Mouse (Mus musculus) stomach, postnatal 0 days (tissue): ENCODE measurements at regions not wholly inside any gene's neighbourhood (a gene's known extent, or its start where the extent isn't known, plus 50 kb on each side); places are given as distances from the start of the nearest gene placed in this dataset.

Source experiments
- ATAC-seq: fragments of 200-750 bp; cut with Nextera tagmentation; 2 replicates; pipeline ENCODE4 v1.8.0; 2017; ENCODE audit not compliant: low FRiP score, low TSS enrichment
- DNase-seq: peaks from one replicate; pipeline ENCODE4 v3.0.0-alpha.2; 2016; ENCODE audit warnings: low spot score
- H3K27ac ChIP-seq: fragments of 300-500 bp; sonication (generic); replicated peaks from 2 replicates; pipeline ENCODE4 v1.5.1; 2014; ENCODE audit warnings: mild to moderate bottlenecking, control low read depth
- H3K27me3 ChIP-seq: fragments of 300-500 bp; sonication (generic); 2 replicates; pipeline ENCODE4 v1.6.1; 2014; ENCODE audit warnings: low read length; ENCODE audit not compliant: control insufficient read depth, insufficient read depth
- H3K36me3 ChIP-seq: fragments of 300-500 bp; sonication (generic); 2 replicates; pipeline ENCODE4 v1.6.1; 2014; ENCODE audit warnings: low read length, mixed read lengths; ENCODE audit not compliant: control insufficient read depth, insufficient read depth
- H3K4me1 ChIP-seq: fragments of 300-500 bp; sonication (generic); replicated peaks from 2 replicates; pipeline ENCODE4 v1.6.1; 2014; ENCODE audit warnings: antibody characterized with exemption; ENCODE audit not compliant: control insufficient read depth, insufficient read depth
- H3K4me2 ChIP-seq: fragments of 300-500 bp; sonication (generic); replicated peaks from 2 replicates; pipeline ENCODE4 v1.6.1; 2014; ENCODE audit warnings: low read depth, mild to moderate bottlenecking, control low read depth, moderate library complexity
- H3K4me3 ChIP-seq: fragments of 300-500 bp; sonication (generic); 2 replicates; pipeline ENCODE4 v1.5.1; 2014; ENCODE audit warnings: low read depth, low read length, control low read depth
- H3K9ac ChIP-seq: fragments of 300-500 bp; sonication (generic); 2 replicates; pipeline ENCODE4 v1.6.1; 2014; ENCODE audit warnings: mild to moderate bottlenecking, low read length, control low read depth, mixed read lengths
- H3K9me3 ChIP-seq: fragments of 300-500 bp; sonication (generic); 2 replicates; pipeline ENCODE4 v1.6.1; 2016; ENCODE audit warnings: low read length; ENCODE audit not compliant: control insufficient read depth
- CTCF ChIP-seq: IDR thresholded peaks from 2 replicates; pipeline ENCODE4 v1.5.1; 2016; ENCODE audit warnings: antibody characterized with exemption, low read depth, mild to moderate bottlenecking, moderate library complexity
- EP300 ChIP-seq: optimal IDR thresholded peaks from 2 replicates; pipeline ENCODE3; 2016; ENCODE audit warnings: antibody characterized with exemption
- WGBS: fragments of 180-500 bp; shearing (Covaris S2); extraction: QIAGEN DNeasy Blood & Tissue Kit; methylation state at CpG from one replicate; pipeline ENCODE4 v1.1.7; 2014; 5-methylcytosine and 5-hydroxymethylcytosine counted together

- WGBS, result 24% methylated on average over 16 of the region's 16 CpGs
- Histone ChIP-seq H3K27me3 (no peaks in the 10 kb centered on the region), H3K4me2 (no peak overlapping the region), H3K4me3 (no peak overlapping the region), H3K9me3 (no peaks in the 10 kb centered on the region), H3K4me1 (no peaks in the 10 kb centered on the region; the same call in 1 of the 2 replicates), H3K27ac (no peak overlapping the region), H3K36me3 (no peaks in the 10 kb centered on the region), H3K9ac (0 out of 2 replicates have a peak overlapping the region, but pooled peaks have one; percentile 8)
- no peak for DNase-seq
- no peak for TF ChIP-seq EP300
- TF ChIP-seq CTCF, result no peak
- ATAC-seq, result no peak
Measured at GRCm38 (mm10) chr13:48717036-48717435, 54.2 kb downstream of the Barx1 start.

GRCm38 (mm10) chr13:48717451-48717850 is 54.7 kb downstream of the Barx1 start:
- no peak overlapping the region for H3K4me2 ChIP-seq
- WGBS, result 57% methylated on average over 10 of the region's 10 CpGs

GRCm38 (mm10) chr13:48723676-48724075 is 60.9 kb downstream of the Barx1 start:
- ATAC-seq, result no peak

More at GRCm38 (mm10) chr13:48717451-48717850, 54.7 kb downstream of the Barx1 start:
- H3K27me3 ChIP-seq, result no peaks in the 10 kb centered on the region
- H3K36me3 ChIP-seq, result no peaks in the 10 kb centered on the region
- ATAC-seq (no peak), DNase-seq (no peak)
- no peak for TF ChIP-seq EP300
- TF ChIP-seq CTCF, result no peak
- no peak overlapping the region for H3K27ac ChIP-seq
- no peaks in the 10 kb centered on the region; the same call in 1 of the 2 replicates for H3K4me1 ChIP-seq
- no peak overlapping the region for H3K4me3 ChIP-seq
- no peaks in the 10 kb centered on the region for H3K9me3 ChIP-seq
- 0 out of 2 replicates have a peak overlapping the region, but pooled peaks have one; percentile 8 for H3K9ac ChIP-seq

GRCm38 (mm10) chr13:48726430-48726829 is 63.6 kb downstream of the Barx1 start:
- H3K9me3 ChIP-seq, result no peaks in the 10 kb centered on the region
- peaks cover 2% of the 10 kb centered on the region; the same call in 1 of the 2 replicates for H3K4me1 ChIP-seq
- no peaks in the 10 kb centered on the region for H3K27me3 ChIP-seq
- ATAC-seq, result no peak
- H3K4me2 ChIP-seq, result no peak overlapping the region
- no peak overlapping the region for H3K9ac ChIP-seq
- no peak for DNase-seq
- WGBS, result 35% methylated on average over 4 of the region's 4 CpGs
- no peaks in the 10 kb centered on the region for H3K36me3 ChIP-seq
- TF ChIP-seq CTCF (peak; percentile 75), EP300 (no peak)
- no peak overlapping the region for H3K4me3 ChIP-seq
- no peak overlapping the region for H3K27ac ChIP-seq

More at GRCm38 (mm10) chr13:48723676-48724075, 60.9 kb downstream of the Barx1 start:
- Histone ChIP-seq H3K27me3 (no peaks in the 10 kb centered on the region), H3K4me3 (no peak overlapping the region), H3K4me2 (no peak overlapping the region), H3K9ac (no peak overlapping the region), H3K36me3 (no peaks in the 10 kb centered on the region), H3K4me1 (no peaks in the 10 kb centered on the region), H3K27ac (no peak overlapping the region), H3K9me3 (no peaks in the 10 kb centered on the region)
- TF ChIP-seq CTCF (no peak), EP300 (no peak)
- 39% methylated on average over 8 of the region's 8 CpGs for WGBS
- no peak for DNase-seq

- Histone ChIP-seq H3K4me3 (peak overlapping the region; percentile 27), H3K27me3 (no peaks in the 10 kb centered on the region), H3K4me2 (peak overlapping the region; percentile 51), H3K36me3 (no peaks in the 10 kb centered on the region), H3K9me3 (no peaks in the 10 kb centered on the region), H3K9ac (peak overlapping the region; percentile 35), H3K4me1 (peaks cover 7% of the 10 kb centered on the region), H3K27ac (0 out of 2 replicates have a peak overlapping the region, but pooled peaks have one; percentile 13)
- 4% methylated on average over 49 of the region's 51 CpGs for WGBS
- peak; percentile 78 for DNase-seq
- TF ChIP-seq CTCF (peak; percentile 67), EP300 (no peak)
- peak; percentile 78 for ATAC-seq
Measured at GRCm38 (mm10) chr13:48731046-48731996, 68.5 kb downstream of the Barx1 start.
